37 mouse cellular contexts compared by ENCODE assay signal in genomic region chr16:45668178-45668577, GRCm38 (mm10). TPM values are rescaled to one million over a fixed set of nuclear protein-coding genes. Genes with fewer than 3 reads are reported as not detected.
DNase-seq lines count a peak whose midpoint lies in the region; ATAC-seq and TF ChIP-seq lines count a peak whose summit lies in the region.
"Had no signal": no experiment of that assay in that cellular context is flagged by ENCODE, and none has a peak within 500 bp of the region (broad histone marks: within the 10 kb centered on the region; RNA-seq: fewer than 3 reads in every experiment).

No protein-coding gene starts in this region.

- no peaks in the 10 kb centered on the region for H3K27me3 ChIP-seq in midbrain, embryonic 11.5 days (ENCODE audit: control insufficient read depth, insufficient read depth, low read length)
- H3K27me3 ChIP-seq in midbrain, embryonic 14.5 days (ENCODE audit: control insufficient read depth, insufficient read depth, low read length): no peaks in the 10 kb centered on the region
- H3K27me3 ChIP-seq: midbrain, embryonic 15.5 days; neural tube, embryonic 12.5 days had no signal

- no peaks in the 10 kb centered on the region for H3K79me2 ChIP-seq in macrophage (ENCODE audit: inconsistent target)

- H3K36me3 ChIP-seq in midbrain, embryonic 11.5 days (ENCODE audit: control insufficient read depth, insufficient read depth, low read length): no peaks in the 10 kb centered on the region
- H3K36me3 ChIP-seq in midbrain, embryonic 14.5 days (ENCODE audit: control insufficient read depth, insufficient read depth, low read length): no peaks in the 10 kb centered on the region
- no peaks in the 10 kb centered on the region for H3K36me3 ChIP-seq in macrophage (ENCODE audit: inconsistent target)
- H3K36me3 ChIP-seq: midbrain, embryonic 15.5 days; neural tube, embryonic 12.5 days had no signal

- no peak for ATAC-seq in midbrain, embryonic 11.5 days (ENCODE audit: low FRiP score)
- no peak for ATAC-seq in midbrain, embryonic 14.5 days (ENCODE audit: low FRiP score, low TSS enrichment)
- ATAC-seq in common myeloid progenitor, adult 5-6 weeks (replicated peaks; ENCODE audit: low read depth, poor library complexity, severe bottlenecking): peak; percentile 59
- ATAC-seq: CD4-positive, CD25-positive, alpha-beta regulatory T cell, adult 4 months; forebrain, embryonic 16.5 days; hindbrain, embryonic 16.5 days; midbrain, embryonic 15.5 days had no signal

- H3K4me3 ChIP-seq in midbrain, embryonic 11.5 days (ENCODE audit: low read depth, low read length): no peak overlapping the region
- no peak overlapping the region for H3K4me3 ChIP-seq in midbrain, embryonic 14.5 days (replicated peaks; ENCODE audit: low read depth, low read length)
- H3K4me3 ChIP-seq in macrophage (ENCODE audit: inconsistent target): no peak overlapping the region
- H3K4me3 ChIP-seq in left cerebral cortex, adult 2 months: no peak overlapping the region
- H3K4me3 ChIP-seq: erythroblast, embryonic 14.5 days; midbrain, embryonic 15.5 days; neural tube, embryonic 12.5 days had no signal

- no peaks in the 10 kb centered on the region for H3K4me1 ChIP-seq in midbrain, embryonic 11.5 days (ENCODE audit: control insufficient read depth, insufficient read depth, low read length)
- no peaks in the 10 kb centered on the region for H3K4me1 ChIP-seq in midbrain, embryonic 14.5 days (ENCODE audit: control insufficient read depth, insufficient read depth, low read length)
- H3K4me1 ChIP-seq: midbrain, embryonic 15.5 days; neural tube, embryonic 12.5 days had no signal

- no peak overlapping the region for H3K9ac ChIP-seq in midbrain, embryonic 11.5 days (ENCODE audit: low read length)
- H3K9ac ChIP-seq in midbrain, embryonic 14.5 days (replicated peaks; ENCODE audit: low read length): no peak overlapping the region
- H3K9ac ChIP-seq: midbrain, embryonic 15.5 days; neural tube, embryonic 12.5 days had no signal

- H3K9me3 ChIP-seq in midbrain, embryonic 11.5 days (ENCODE audit: control insufficient read depth, low read length): no peaks in the 10 kb centered on the region
- no peaks in the 10 kb centered on the region for H3K9me3 ChIP-seq in midbrain, embryonic 14.5 days (ENCODE audit: control insufficient read depth, low read length)
- H3K9me3 ChIP-seq: midbrain, embryonic 15.5 days; neural tube, embryonic 12.5 days had no signal

- peak; percentile 0 for DNase-seq in midbrain, embryonic 11.5 days (ENCODE audit: low spot score, missing footprints)
- no peak for DNase-seq in midbrain, embryonic 14.5 days
- no peak for DNase-seq in lung, adult 18-20 months
- no peak for DNase-seq in spleen, postnatal 14 days (ENCODE audit: low spot score in 2 of 2)
- no peak for DNase-seq in spleen, adult 18-20 months
- no peak for DNase-seq in left cerebral cortex, adult 2 months (ENCODE audit: extremely low spot score in 1 of 2, low spot score in 2 of 2)
- DNase-seq: adrenal gland, postnatal 14 days; cerebellum, adult 11-12 months; cerebellum, adult 9-11 months; heart, postnatal 14 days; kidney, adult 2 months; kidney, postnatal 4 days; left cerebral cortex, postnatal 4 days; lung, adult 2 months; lung, postnatal 10 days; right cerebral cortex, adult 18-20 months; right cerebral cortex, postnatal 4 days; thymus, postnatal 4 days had no signal

- H3K27ac ChIP-seq in midbrain, embryonic 11.5 days (ENCODE audit: low read depth, low read length): no peak overlapping the region
- H3K27ac ChIP-seq in midbrain, embryonic 14.5 days (replicated peaks; ENCODE audit: low read depth, low read length): no peak overlapping the region
- peak overlapping the region; percentile 21; the same call in 1 of the 2 replicates for H3K27ac ChIP-seq in macrophage
- no peak overlapping the region for H3K27ac ChIP-seq in left cerebral cortex, adult 2 months
- H3K27ac ChIP-seq: midbrain, embryonic 15.5 days; neural tube, embryonic 12.5 days had no signal

- 71% methylated on average over 3 of the region's 3 CpGs for WGBS in midbrain, embryonic 11.5 days
- 70% methylated on average over 3 of the region's 3 CpGs for WGBS in midbrain, embryonic 14.5 days
- WGBS in macrophage (ENCODE audit: missing documents): 6% methylated on average over 3 of the region's 3 CpGs

- intact Hi-C loops in left cerebral cortex, adult 2 months (cut with DNase I): no loop called here

- TF ChIP-seq CTCF in left cerebral cortex, adult 2 months (IDR thresholded peaks at IDR 0.05): no peak

- H3K4me2 ChIP-seq in midbrain, embryonic 11.5 days: no peak overlapping the region
- H3K4me2 ChIP-seq in midbrain, embryonic 14.5 days (ENCODE audit: low read length): no peak overlapping the region
- H3K4me2 ChIP-seq: midbrain, embryonic 15.5 days; neural tube, embryonic 12.5 days had no signal

RNA-seq across cellular contexts. Expression of gene BC016579, which starts 14.3 kb away (rescaled TPM):
- polyA plus RNA-seq in midbrain, embryonic 11.5 days (2014; fragmentation: Nextera tagmentation; extraction: Ambion mirVana): 0.08 TPM in 1 of 2 replicates, not detected in the other
- 0.09 TPM in 1 of 2 replicates, not detected in the other for polyA plus RNA-seq in midbrain, embryonic 14.5 days (2014; fragmentation: Nextera tagmentation; extraction: Ambion mirVana)
- total RNA-seq in common myeloid progenitor, adult 5-6 weeks (2017): 0.29 and 1.2 TPM in 2 replicates
- not detected for total RNA-seq in macrophage (2018; cell fraction: chromatin; rRNA removed)
- total RNA-seq in macrophage (2018; cell fraction: cytosol; rRNA removed): not detected
- not detected for total RNA-seq in macrophage (2018; cell fraction: nucleus; rRNA removed)
- not detected in 3 replicates for polyA plus RNA-seq in macrophage (2018)
- under 1 TPM; 0.21 to 0.52 TPM for total RNA-seq in left cerebral cortex, adult 2 months (2021)
- total RNA-seq: adrenal gland, postnatal 14 days; gastrocnemius, adult 8-10 months; gastrocnemius, postnatal 4 days; heart, adult 8-10 months; heart, postnatal 14 days; left cerebral cortex, postnatal 4 days; megakaryocyte-erythroid progenitor cell, adult 5-6 weeks had no signal
- polyA plus RNA-seq: embryonic facial prominence, embryonic 14.5 days; erythroblast, embryonic 14.5 days; forebrain, embryonic 11.5 days; forebrain, embryonic 16.5 days; heart, embryonic 14.5 days; hindbrain, embryonic 16.5 days; midbrain, embryonic 15.5 days; testis, adult 2 months had no signal

RNA-seq across cellular contexts. Expression of gene Tmprss7, which starts 25.3 kb away (rescaled TPM):
- polyA plus RNA-seq in midbrain, embryonic 11.5 days (2014; fragmentation: Nextera tagmentation; extraction: Ambion mirVana): 0.18 and 0.32 TPM in 2 replicates
- 0.29 and 0.32 TPM in 2 replicates for polyA plus RNA-seq in midbrain, embryonic 14.5 days (2014; fragmentation: Nextera tagmentation; extraction: Ambion mirVana)
- total RNA-seq in common myeloid progenitor, adult 5-6 weeks (2017): 0.73 TPM in 1 of 2 replicates, not detected in the other
- total RNA-seq in macrophage (2018; cell fraction: chromatin; rRNA removed): under 1 TPM in 5 of 26 experiments, not detected in 21; 0.27 to 0.37 (median 0.33) TPM
- total RNA-seq in macrophage (2018; cell fraction: cytosol; rRNA removed): not detected
- under 1 TPM in 1 of 26 experiments, not detected in 25; 0.43 TPM for total RNA-seq in macrophage (2018; cell fraction: nucleus; rRNA removed)
- polyA plus RNA-seq in macrophage (2018): not detected in 3 replicates
- 1 to 10 TPM; 1.4 to 3.6 TPM for total RNA-seq in left cerebral cortex, adult 2 months (2021)
- total RNA-seq: gastrocnemius, adult 8-10 months; gastrocnemius, postnatal 4 days; heart, adult 8-10 months; heart, postnatal 14 days; megakaryocyte-erythroid progenitor cell, adult 5-6 weeks had no signal
- polyA plus RNA-seq: CD4-positive, CD25-positive, alpha-beta regulatory T cell, adult 4 months; embryonic facial prominence, embryonic 14.5 days; erythroblast, embryonic 14.5 days; heart, embryonic 14.5 days; kidney, adult 2 months; stomach, embryonic 14.5 days had no signal

RNA-seq across cellular contexts. Expression of gene Tagln3, which starts 56.2 kb away (rescaled TPM):
- 320 and 334 TPM in 2 replicates for polyA plus RNA-seq in midbrain, embryonic 11.5 days (2014; fragmentation: Nextera tagmentation; extraction: Ambion mirVana)
- polyA plus RNA-seq in midbrain, embryonic 14.5 days (2014; fragmentation: Nextera tagmentation; extraction: Ambion mirVana): 444 and 478 TPM in 2 replicates
- total RNA-seq in common myeloid progenitor, adult 5-6 weeks (2017): 1.4 TPM in 1 of 2 replicates, not detected in the other
- total RNA-seq in macrophage (2018; cell fraction: chromatin; rRNA removed): 1 to 10 TPM in 16 of 26 experiments, under 1 TPM in 5, not detected in 5; 0.59 to 5.3 (median 2.2) TPM
- under 1 TPM in 3 of 26 experiments, not detected in 23; 0.09 to 0.29 (median 0.15) TPM for total RNA-seq in macrophage (2018; cell fraction: cytosol; rRNA removed)
- total RNA-seq in macrophage (2018; cell fraction: nucleus; rRNA removed): 1 to 10 TPM in 11 of 26 experiments, under 1 TPM in 9, not detected in 6; 0.41 to 5.0 (median 1.1) TPM
- 0.16 to 0.25 TPM in 2 of 3 replicates, not detected in the other for polyA plus RNA-seq in macrophage (2018)
- 100 to 1,000 TPM; 320 to 326 TPM for total RNA-seq in left cerebral cortex, adult 2 months (2021)
- total RNA-seq: megakaryocyte-erythroid progenitor cell, adult 5-6 weeks had no signal
- polyA plus RNA-seq: CD4-positive, CD25-positive, alpha-beta regulatory T cell, adult 4 months had no signal

RNA-seq across cellular contexts. Expression of gene Gcsam, which starts 58.0 kb away (rescaled TPM):
- 0.14 TPM in 1 of 2 replicates, not detected in the other for polyA plus RNA-seq in midbrain, embryonic 11.5 days (2014; fragmentation: Nextera tagmentation; extraction: Ambion mirVana)
- not detected in 2 replicates for polyA plus RNA-seq in midbrain, embryonic 14.5 days (2014; fragmentation: Nextera tagmentation; extraction: Ambion mirVana)
- total RNA-seq in common myeloid progenitor, adult 5-6 weeks (2017): 1.2 and 1.7 TPM in 2 replicates
- not detected for total RNA-seq in macrophage (2018; cell fraction: chromatin; rRNA removed)
- total RNA-seq in macrophage (2018; cell fraction: cytosol; rRNA removed): under 1 TPM in 2 of 26 experiments, not detected in 24; 0.03 to 0.10 TPM
- not detected for total RNA-seq in macrophage (2018; cell fraction: nucleus; rRNA removed)
- 0.19 TPM in 1 of 3 replicates, not detected in the others for polyA plus RNA-seq in macrophage (2018)
- total RNA-seq in left cerebral cortex, adult 2 months (2021): not detected
- total RNA-seq: adrenal gland, postnatal 14 days; gastrocnemius, adult 8-10 months; layer of hippocampus, adult 8-10 months; layer of hippocampus, postnatal 25 days; left cerebral cortex, postnatal 4 days had no signal
- polyA plus RNA-seq: erythroblast, embryonic 14.5 days; forebrain, embryonic 11.5 days; forebrain, embryonic 16.5 days; hindbrain, embryonic 16.5 days; midbrain, embryonic 15.5 days had no signal

Comparison
In these comparisons a context has a peak if more than half of its experiments do, and no peak if none do; other contexts are left out.
1. RNA of gene Tagln3, which starts 56.2 kb away (polyA plus RNA-seq): 444 to 478 TPM in midbrain, embryonic 14.5 days and 320 to 334 TPM in midbrain, embryonic 11.5 days; 0.16 to 0.25 TPM in macrophage; every median in the first group is over 100 times any median in the second.